Mouse (Mus musculus) lung, postnatal 0 days (tissue): ENCODE data around the gene Gm9048.
"Not testable (repeated sequence)": the region's sequence is repeated elsewhere in the genome, so short reads cannot be mapped to it uniquely, and the experiment has no call there.

Source experiments
- CTCF ChIP-seq: IDR thresholded peaks from 2 replicates; pipeline ENCODE4 v1.5.1; 2016; ENCODE audit warnings: antibody characterized with exemption, mild to moderate bottlenecking
- EP300 ChIP-seq: IDR thresholded peaks from 2 replicates; pipeline ENCODE4 v1.6.1; 2016; ENCODE audit warnings: antibody characterized with exemption, mild to moderate bottlenecking, control low read depth

DNA sequence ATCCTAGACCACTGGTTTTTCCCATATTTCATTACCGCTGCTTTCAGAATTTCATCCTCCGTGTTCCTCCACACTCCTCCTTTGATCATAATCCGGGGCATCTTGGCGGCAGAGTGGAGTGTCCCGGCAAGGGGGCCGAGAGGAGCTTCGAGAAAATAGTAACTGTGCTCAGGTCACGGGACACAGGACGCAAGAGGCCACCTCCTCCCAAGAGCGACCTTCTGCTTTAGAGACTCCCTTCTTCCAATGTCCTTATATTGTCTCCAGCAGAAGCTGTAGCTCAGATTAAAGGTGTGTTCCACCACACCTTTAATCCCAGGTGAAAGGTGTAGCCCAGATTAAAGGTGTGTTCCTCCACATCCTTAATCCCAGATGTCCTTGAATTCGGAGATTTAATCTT, 5.5 kb upstream of the Gm9048 start, which contains the start of gene Gm9049:
- not testable (repeated sequence) for TF ChIP-seq CTCF, EP300
